23 mouse cellular contexts compared by ENCODE assay signal in the genomic region with DNA sequence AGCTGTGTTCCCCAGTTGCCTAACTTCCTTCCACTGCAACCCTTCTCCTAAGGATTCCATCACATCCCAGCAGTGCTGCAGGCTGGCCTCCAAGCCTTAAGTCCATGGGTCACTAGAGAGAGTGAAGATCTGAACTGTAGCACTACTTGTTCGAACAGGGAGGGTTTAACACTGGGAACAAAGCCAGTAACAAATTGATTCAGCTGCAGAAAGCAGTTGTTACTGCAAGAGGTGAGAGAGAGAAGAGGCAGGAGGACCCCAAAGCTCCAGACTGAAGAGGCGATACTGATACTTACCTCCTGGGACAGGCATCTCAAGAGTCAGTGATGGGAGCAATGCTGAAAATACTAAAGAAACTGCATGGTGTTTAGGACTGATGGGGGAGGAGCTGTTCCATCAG.
DNase-seq lines count a peak whose midpoint lies in the region; ATAC-seq and TF ChIP-seq lines count a peak whose summit lies in the region.
"Had no signal": no experiment of that assay in that cellular context is flagged by ENCODE, and none has a peak within 500 bp of the region (broad histone marks: within the 10 kb centered on the region; RNA-seq: fewer than 3 reads in every experiment).

No protein-coding gene starts in this region.

- DNase-seq in liver, adult 2 months (ENCODE audit: extremely low read depth, low read depth, low spot score) = peak; percentile 82
- no peak for DNase-seq in liver, embryonic 11.5 days (ENCODE audit: low spot score)
- peak; percentile 55 for DNase-seq in embryonic facial prominence, embryonic 14.5 days (ENCODE audit: low spot score)
- DNase-seq in lung, postnatal 0 days (ENCODE audit: low spot score) = peak; percentile 93
- DNase-seq in lung, postnatal 36 days = peak; percentile 64
- DNase-seq in left cerebral cortex, postnatal 10 days (ENCODE audit: extremely low spot score in 1 of 2, low spot score in 2 of 2) = no peak
- no peak for DNase-seq in neural tube, embryonic 10.5 days (ENCODE audit: extremely low spot score, low spot score)
- DNase-seq: adrenal gland, adult 2 months; adrenal gland, postnatal 25 days; cerebellum, adult 18-20 months; cerebellum, postnatal 10 days; embryo, embryonic 11 days; gastrocnemius, postnatal 10 days; heart, adult 18-20 months; heart, postnatal 36 days had no signal

- TF ChIP-seq CTCF in liver, adult 2 months (IDR thresholded peaks at IDR 0.05; ENCODE audit: low read depth, low read length) = no peak
- TF ChIP-seq CTCF in lung, postnatal 0 days (IDR thresholded peaks at IDR 0.05) = no peak

- TF ChIP-seq POLR2A in liver, adult 2 months (IDR thresholded peaks at IDR 0.05; ENCODE audit: extremely low read depth, insufficient read depth, low read length) = no peak

- no peak for ATAC-seq in liver, embryonic 11.5 days (replicated peaks; ENCODE audit: low FRiP score)
- ATAC-seq in embryonic facial prominence, embryonic 14.5 days (ENCODE audit: low read depth) = no peak
- peak; percentile 94 for ATAC-seq in lung, postnatal 0 days
- ATAC-seq in heart, embryonic 11.5 days (replicated peaks; ENCODE audit: insufficient number of reproducible peaks, low FRiP score, low TSS enrichment) = no peak
- ATAC-seq: activated CD4-positive, CD25-positive, alpha-beta regulatory T cell, adult 4 months; forebrain, embryonic 16.5 days; hindbrain, embryonic 16.5 days; Patski had no signal

- WGBS in liver, adult 2 months = 44% methylated on average over 2 of the region's 2 CpGs
- 59% methylated on average over 2 of the region's 2 CpGs for WGBS in liver, embryonic 11.5 days
- WGBS in embryonic facial prominence, embryonic 14.5 days = 51% methylated on average over 2 of the region's 2 CpGs
- WGBS in lung, postnatal 0 days = 43% methylated on average over 2 of the region's 2 CpGs
- WGBS in heart, embryonic 11.5 days (ENCODE audit: insufficient replicate concordance) = 64% methylated on average over 2 of the region's 2 CpGs

- H3K27ac ChIP-seq in liver, adult 2 months (replicated peaks; ENCODE audit: insufficient read depth, low read depth, low read length) = no peak overlapping the region
- no peak overlapping the region for H3K27ac ChIP-seq in liver, embryonic 11.5 days (ENCODE audit: low read depth, low read length)
- no peak overlapping the region for H3K27ac ChIP-seq in embryonic facial prominence, embryonic 14.5 days (replicated peaks; ENCODE audit: low read depth, low read length)
- no peak overlapping the region for H3K27ac ChIP-seq in lung, postnatal 0 days (ENCODE audit: low read length)
- no peak overlapping the region for H3K27ac ChIP-seq in heart, embryonic 11.5 days (ENCODE audit: low read depth, low read length)
- H3K27ac ChIP-seq: embryonic facial prominence, embryonic 12.5 days; forebrain, embryonic 12.5 days; heart, embryonic 10.5 days had no signal

- H3K9ac ChIP-seq in liver, adult 2 months (ENCODE audit: low read depth, low read length) = no peak overlapping the region
- H3K9ac ChIP-seq in liver, embryonic 11.5 days (ENCODE audit: low read depth, low read length) = no peak overlapping the region
- no peak overlapping the region for H3K9ac ChIP-seq in embryonic facial prominence, embryonic 14.5 days (ENCODE audit: low read depth, low read length)
- H3K9ac ChIP-seq in lung, postnatal 0 days (replicated peaks; ENCODE audit: low read depth) = no peak overlapping the region
- no peak overlapping the region for H3K9ac ChIP-seq in heart, embryonic 11.5 days (ENCODE audit: low read depth, low read length)
- H3K9ac ChIP-seq: embryonic facial prominence, embryonic 12.5 days; forebrain, embryonic 12.5 days had no signal

- H3K4me3 ChIP-seq in liver, adult 2 months (ENCODE audit: insufficient read depth, low read depth, low read length) = no peak overlapping the region
- H3K4me3 ChIP-seq in liver, embryonic 11.5 days (ENCODE audit: low read depth, low read length) = no peak overlapping the region
- no peak overlapping the region for H3K4me3 ChIP-seq in embryonic facial prominence, embryonic 14.5 days (ENCODE audit: low read depth, low read length)
- no peak overlapping the region for H3K4me3 ChIP-seq in lung, postnatal 0 days (ENCODE audit: low read depth, low read length)
- H3K4me3 ChIP-seq in heart, embryonic 11.5 days (ENCODE audit: low read depth, low read length) = no peak overlapping the region
- H3K4me3 ChIP-seq: embryonic facial prominence, embryonic 12.5 days; forebrain, embryonic 12.5 days; heart, embryonic 10.5 days had no signal

- H3K36me3 ChIP-seq in liver, adult 2 months (ENCODE audit: control insufficient read depth, insufficient read depth, low read length) = no peaks in the 10 kb centered on the region
- no peaks in the 10 kb centered on the region for H3K36me3 ChIP-seq in liver, embryonic 11.5 days (ENCODE audit: control insufficient read depth, insufficient read depth, low read length)
- H3K36me3 ChIP-seq in embryonic facial prominence, embryonic 14.5 days (ENCODE audit: control insufficient read depth, insufficient read depth, low read length) = no peaks in the 10 kb centered on the region
- H3K36me3 ChIP-seq in lung, postnatal 0 days (ENCODE audit: insufficient read depth, low read length) = no peaks in the 10 kb centered on the region
- H3K36me3 ChIP-seq in heart, embryonic 11.5 days (ENCODE audit: control insufficient read depth, insufficient read depth, low read length) = no peaks in the 10 kb centered on the region
- H3K36me3 ChIP-seq: embryonic facial prominence, embryonic 12.5 days; forebrain, embryonic 12.5 days; heart, embryonic 10.5 days had no signal

- no peaks in the 10 kb centered on the region; the same call in 1 of the 2 replicates for H3K4me1 ChIP-seq in liver, adult 2 months (ENCODE audit: control insufficient read depth, insufficient read depth, low read length)
- no peaks in the 10 kb centered on the region for H3K4me1 ChIP-seq in liver, embryonic 11.5 days (replicated peaks; ENCODE audit: control insufficient read depth, insufficient read depth, low read length)
- peaks cover 7% of the 10 kb centered on the region for H3K4me1 ChIP-seq in embryonic facial prominence, embryonic 14.5 days (ENCODE audit: control insufficient read depth, insufficient read depth, low read length)
- no peaks in the 10 kb centered on the region for H3K4me1 ChIP-seq in lung, postnatal 0 days (ENCODE audit: insufficient read depth, low read depth, low read length)
- peaks cover 3% of the 10 kb centered on the region; the same call in 1 of the 2 replicates for H3K4me1 ChIP-seq in heart, embryonic 11.5 days (ENCODE audit: control insufficient read depth, insufficient read depth, low read length)
- H3K4me1 ChIP-seq: heart, embryonic 10.5 days had no signal

- peak; percentile 90 for TF ChIP-seq EP300 in lung, postnatal 0 days (IDR thresholded peaks at IDR 0.05)

- H3K27me3 ChIP-seq in liver, adult 2 months (ENCODE audit: control insufficient read depth, insufficient read depth, low read length) = no peaks in the 10 kb centered on the region
- no peaks in the 10 kb centered on the region for H3K27me3 ChIP-seq in liver, embryonic 11.5 days (replicated peaks; ENCODE audit: control insufficient read depth, insufficient read depth, low read length)
- H3K27me3 ChIP-seq in embryonic facial prominence, embryonic 14.5 days (replicated peaks; ENCODE audit: control insufficient read depth, insufficient read depth, low read length) = no peaks in the 10 kb centered on the region
- no peaks in the 10 kb centered on the region for H3K27me3 ChIP-seq in lung, postnatal 0 days (replicated peaks; ENCODE audit: insufficient read depth, low read length)
- no peaks in the 10 kb centered on the region for H3K27me3 ChIP-seq in heart, embryonic 11.5 days (ENCODE audit: control insufficient read depth, insufficient read depth, low read length)
- H3K27me3 ChIP-seq: embryonic facial prominence, embryonic 12.5 days; forebrain, embryonic 12.5 days; Patski had no signal

- intact Hi-C loops in left cerebral cortex, postnatal 10 days (cut with DNase I) = no loop called here

- H3K79me2 ChIP-seq in liver, adult 2 months (ENCODE audit: control insufficient read depth, insufficient read depth, low read length) = no peaks in the 10 kb centered on the region

- no peak overlapping the region for H3K4me2 ChIP-seq in liver, embryonic 11.5 days
- H3K4me2 ChIP-seq in embryonic facial prominence, embryonic 14.5 days (ENCODE audit: low read depth, low read length) = no peak overlapping the region
- H3K4me2 ChIP-seq in lung, postnatal 0 days (replicated peaks; ENCODE audit: low read depth, low read length) = no peak overlapping the region
- no peak overlapping the region for H3K4me2 ChIP-seq in heart, embryonic 11.5 days
- H3K4me2 ChIP-seq: embryonic facial prominence, embryonic 12.5 days; forebrain, embryonic 12.5 days had no signal

- no peaks in the 10 kb centered on the region for H3K9me3 ChIP-seq in liver, embryonic 11.5 days (ENCODE audit: control insufficient read depth, low read length)
- H3K9me3 ChIP-seq in embryonic facial prominence, embryonic 14.5 days (ENCODE audit: control insufficient read depth, low read length) = no peaks in the 10 kb centered on the region
- no peaks in the 10 kb centered on the region for H3K9me3 ChIP-seq in lung, postnatal 0 days (ENCODE audit: low read length)
- H3K9me3 ChIP-seq in heart, embryonic 11.5 days (replicated peaks; ENCODE audit: control insufficient read depth, low read length) = no peaks in the 10 kb centered on the region
- H3K9me3 ChIP-seq: embryonic facial prominence, embryonic 12.5 days; forebrain, embryonic 12.5 days; heart, embryonic 10.5 days had no signal

Comparison
In these comparisons a context has a peak if more than half of its experiments do, and no peak if none do; other contexts are left out.
1. DNase-seq: peak in liver, adult 2 months (single experiment), embryonic facial prominence, embryonic 14.5 days (single experiment), lung, postnatal 0 days (single experiment) and lung, postnatal 36 days (single experiment); none in liver, embryonic 11.5 days (single experiment), left cerebral cortex, postnatal 10 days (0 of 2) and neural tube, embryonic 10.5 days (single experiment).